Mouse (Mus musculus): ENCODE measurements around the gene Hoxc9. TPM values are rescaled to one million over a fixed set of nuclear protein-coding genes. Genes with fewer than 3 reads are reported as not detected.

Hoxc9 gene
- under 1 TPM in 1 of 2 experiments, not detected in 1; 0.13 TPM for total RNA-seq (2023)

GRCm38 (mm10) chr15:102976171-102976570, at the start of gene Hoxc9:
Gene Hoxc9 (plus strand): TSS chr15:102976439.

DNA sequence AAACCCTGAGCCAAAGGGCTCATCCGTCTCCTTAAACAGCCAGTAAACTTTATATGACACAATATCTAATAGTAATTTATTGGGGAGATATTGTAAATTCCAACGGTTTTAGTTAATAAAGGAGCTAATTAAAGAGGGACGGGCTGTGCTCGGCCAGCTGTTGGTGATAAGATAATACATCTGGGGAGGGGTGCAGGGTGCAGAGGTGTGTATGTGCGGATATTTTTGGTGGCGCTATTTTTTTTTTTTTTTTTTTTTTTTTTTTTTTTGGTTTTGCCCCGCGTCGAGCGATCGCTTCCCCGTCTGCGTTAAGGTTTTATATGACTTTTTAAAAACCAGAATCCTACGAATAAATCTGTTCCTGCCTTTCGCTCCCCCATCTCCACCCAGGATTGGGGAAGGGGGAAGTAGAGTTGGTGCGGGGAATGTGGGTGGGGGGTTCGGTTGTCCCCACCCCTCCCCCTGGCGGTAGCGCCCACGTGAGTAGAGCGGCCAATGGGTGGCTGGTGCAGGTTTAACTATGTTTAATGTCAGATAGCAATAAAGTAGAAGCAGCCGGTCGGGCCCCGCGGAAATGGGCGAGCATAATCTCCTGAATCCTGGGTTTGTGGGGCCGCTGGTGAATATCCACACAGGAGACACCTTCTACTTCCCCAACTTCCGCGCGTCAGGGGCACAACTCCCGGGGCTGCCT, 39.8 kb upstream of the Hoxc9 start, which contains the start of gene Hoxc12:
Hoxc12 (plus strand) TSS at position 479 of the 694 bp plus-strand sequence.

GRCm38 (mm10) chr15:102954192-102955006, 21.8 kb upstream of the Hoxc9 start, which contains the start of gene Hoxc11:
Gene Hoxc11 (plus strand): TSS chr15:102954427.

GRCm38 (mm10) chr15:102966776-102967311, 9.4 kb upstream of the Hoxc9 start, which contains the start of gene Hoxc10:
Gene Hoxc10 (plus strand): TSS chr15:102966796.

DNA sequence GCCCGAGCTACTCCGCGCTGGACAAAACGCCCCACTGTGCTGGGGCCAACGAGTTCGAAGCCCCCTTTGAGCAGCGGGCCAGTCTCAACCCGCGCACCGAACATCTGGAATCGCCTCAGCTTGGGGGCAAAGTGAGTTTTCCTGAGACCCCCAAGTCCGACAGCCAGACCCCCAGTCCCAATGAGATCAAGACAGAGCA, 9.0 kb upstream of the Hoxc9 start, which contains the start of gene Hoxc5:
Hoxc5 (plus strand) TSS at position 132 of the 199 bp plus-strand sequence.

GRCm38 (mm10) chr15:102990461-102991397, 14.5 kb downstream of the Hoxc9 start, which contains the start of gene Hoxc8:
Gene Hoxc8 (plus strand): TSS chr15:102990607.

DNA sequence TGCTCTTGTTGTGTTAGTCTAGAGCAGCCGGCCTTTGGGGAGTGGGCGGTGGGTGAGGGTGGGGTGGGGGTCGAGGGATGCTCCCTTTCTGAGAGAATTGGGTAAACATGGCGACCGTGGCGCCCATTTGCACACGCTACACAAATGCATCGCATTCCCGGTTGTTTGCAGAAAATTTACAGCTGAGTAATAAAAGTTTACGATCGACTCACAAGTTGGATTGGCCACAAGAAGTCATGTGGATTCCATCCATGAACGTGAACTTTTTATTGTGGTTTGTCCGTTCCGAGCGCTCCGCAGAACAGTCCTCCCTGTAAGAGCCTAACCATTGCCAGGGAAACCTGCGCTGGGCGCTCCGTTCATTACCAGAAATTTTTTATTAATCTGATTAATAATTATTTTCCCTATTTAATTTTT, 21.7 kb downstream of the Hoxc9 start, which contains the start of gene Hoxc6:
Hoxc6 (plus strand) TSS at position 319 of the 417 bp plus-strand sequence.

GRCm38 (mm10) chr15:103018636-103019035, 42.4 kb downstream of the Hoxc9 start, which contains the start of gene Hoxc4:
Gene Hoxc4 (plus strand): TSS chr15:103018934.

Other genes starting within 250 kb of the Hoxc9 start
- gene Hoxc13, start 55.3 kb upstream of the Hoxc9 start, total RNA-seq (2023): not detected
- gene Hoxc12, start 39.7 kb upstream of the Hoxc9 start, total RNA-seq (2023): not detected
- gene Hoxc11, start 22.0 kb upstream of the Hoxc9 start, total RNA-seq (2023): not detected
- gene Hoxc10, start 9.6 kb upstream of the Hoxc9 start, total RNA-seq (2023): not detected
- not detected for gene Hoxc5, start 9.0 kb upstream of the Hoxc9 start, total RNA-seq (2023)
- gene Hoxc8, start 14.2 kb downstream of the Hoxc9 start, total RNA-seq (2023): not detected
- 1 to 10 TPM in 1 of 2 experiments, not detected in 1; 1.6 TPM for gene Hoxc6, start 21.8 kb downstream of the Hoxc9 start, total RNA-seq (2023)
- gene Hoxc4, start 42.5 kb downstream of the Hoxc9 start, total RNA-seq (2023): under 1 TPM in 1 of 2 experiments, not detected in 1; 0.18 TPM
- gene Smug1, start 190.7 kb downstream of the Hoxc9 start, total RNA-seq (2023): 1 to 10 TPM; 2.2 to 4.1 TPM

Data from neutrophil, adult 59 days (primary cell).